Mouse (Mus musculus) regulatory T cell (primary cell): Measurements from ENCODE around the gene Mettl27.

Experiments used
- in situ Hi-C: fragments of 300-600 bp; cut with MboI, MseI; formaldehyde crosslinking; loops from one replicate; pipeline ENCODE4 v1.15.1; 2025; ENCODE audit warnings: high pct_unique_total_duplicates

Mettl27 gene

DNA sequence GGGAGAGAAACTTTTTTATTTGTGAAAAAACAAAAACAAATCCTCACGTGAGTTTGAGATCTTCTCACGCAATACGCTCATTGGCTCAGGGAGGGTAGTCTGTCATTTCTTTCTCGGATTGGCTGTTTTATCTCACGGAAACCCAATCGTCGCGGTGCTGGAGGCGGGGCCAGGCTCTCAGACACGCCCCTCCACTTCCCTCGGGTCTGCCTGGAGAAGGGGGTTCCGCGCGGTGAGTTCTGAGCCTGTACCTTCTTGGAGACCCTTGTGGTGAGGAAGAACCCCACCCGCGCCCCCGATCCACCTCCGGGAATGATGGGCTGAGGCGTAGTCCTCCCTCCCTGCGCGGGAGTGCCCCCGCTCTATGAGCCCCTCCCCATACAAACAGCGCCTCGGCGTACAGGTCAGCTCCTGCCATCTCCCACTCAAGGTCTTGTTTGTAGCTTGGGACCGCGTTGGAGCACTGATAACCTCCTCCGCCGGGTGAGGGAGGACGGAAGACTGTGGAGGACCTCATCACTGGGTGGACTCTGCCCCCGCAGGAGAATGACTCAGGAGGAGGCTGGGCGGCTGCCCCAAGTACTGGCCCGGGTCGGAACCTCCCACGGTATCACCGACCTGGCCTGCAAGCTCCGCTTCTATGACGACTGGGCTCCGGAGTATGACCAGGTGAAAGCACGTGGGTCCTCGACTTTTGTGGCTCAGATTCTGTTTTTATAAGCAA, at the start of gene Mettl27:
Mettl27 (plus strand) TSS at position 190 of the 724 bp plus-strand sequence.
- in situ Hi-C loops = loop anchor here (5.0 kb wide), 1 partner anchor 35 kb away; no protein-coding TSS in a partner anchor

DNA sequence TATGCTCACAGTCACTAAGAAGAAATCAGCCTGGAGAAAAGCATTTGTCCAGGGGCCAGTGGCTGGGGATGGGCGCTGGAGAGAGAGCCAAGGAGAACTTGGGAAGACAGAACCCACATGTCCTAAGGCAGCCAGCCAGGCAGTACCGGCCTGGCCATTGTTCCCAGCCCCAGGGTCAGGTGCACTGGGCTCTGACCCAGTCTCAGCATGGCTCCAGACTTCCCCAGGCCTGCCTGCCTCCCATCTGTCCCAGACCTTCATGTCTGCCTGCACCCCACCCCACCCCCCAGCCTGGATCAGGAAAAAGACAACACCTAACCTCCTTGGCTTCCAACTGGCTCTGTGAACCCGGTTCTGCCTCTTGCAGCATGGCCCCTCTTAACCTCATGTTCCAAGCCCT, 49.1 kb upstream of the Mettl27 start:
- in situ Hi-C loops = no loop called here

DNA sequence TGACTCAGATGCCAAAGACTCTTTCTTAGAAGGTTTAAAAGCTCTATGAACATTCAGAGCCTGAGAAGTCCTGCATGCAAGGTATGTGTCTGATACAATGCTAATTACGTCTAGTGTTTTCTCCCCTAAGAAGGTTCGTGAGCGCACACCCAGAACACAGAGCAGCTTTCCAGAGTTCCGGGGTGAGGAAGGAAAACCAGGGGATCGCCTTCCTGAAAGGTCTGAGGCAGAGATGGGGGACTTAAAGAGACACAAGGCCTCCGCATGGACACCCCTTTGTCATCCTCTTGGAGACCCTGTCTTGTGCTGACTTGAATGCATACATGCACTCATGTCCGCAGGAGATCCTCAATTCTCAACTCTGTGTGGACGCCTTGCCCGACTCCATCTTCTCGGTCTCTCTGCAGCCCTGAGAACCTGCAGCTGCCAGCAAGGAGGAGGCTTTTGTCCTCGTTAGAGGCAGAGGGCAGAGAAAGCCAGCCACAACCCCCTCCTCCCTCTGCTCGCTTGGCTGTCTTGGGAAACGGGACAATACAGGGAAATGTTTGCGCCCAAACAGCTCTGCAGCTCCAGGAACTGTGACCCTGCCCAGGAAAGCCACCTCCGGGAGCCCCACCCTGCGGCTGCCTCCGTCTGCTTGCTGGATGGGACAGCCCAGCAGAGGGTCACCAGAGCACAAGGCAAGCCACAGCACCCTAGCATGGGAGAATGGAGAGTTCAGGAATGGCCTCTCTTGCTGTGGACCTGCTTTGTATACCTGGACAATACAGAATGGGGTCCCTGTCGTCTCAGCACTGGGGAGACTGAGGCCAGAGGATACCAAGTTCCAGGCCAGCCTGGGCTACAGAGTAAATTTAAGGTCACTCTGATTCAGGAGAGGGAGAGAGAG, 44.5 kb upstream of the Mettl27 start:
- in situ Hi-C loops = no loop called here

GRCm38 (mm10) chr5:134888505-134888904, 43.7 kb upstream of the Mettl27 start:
- in situ Hi-C loops = no loop called here

DNA sequence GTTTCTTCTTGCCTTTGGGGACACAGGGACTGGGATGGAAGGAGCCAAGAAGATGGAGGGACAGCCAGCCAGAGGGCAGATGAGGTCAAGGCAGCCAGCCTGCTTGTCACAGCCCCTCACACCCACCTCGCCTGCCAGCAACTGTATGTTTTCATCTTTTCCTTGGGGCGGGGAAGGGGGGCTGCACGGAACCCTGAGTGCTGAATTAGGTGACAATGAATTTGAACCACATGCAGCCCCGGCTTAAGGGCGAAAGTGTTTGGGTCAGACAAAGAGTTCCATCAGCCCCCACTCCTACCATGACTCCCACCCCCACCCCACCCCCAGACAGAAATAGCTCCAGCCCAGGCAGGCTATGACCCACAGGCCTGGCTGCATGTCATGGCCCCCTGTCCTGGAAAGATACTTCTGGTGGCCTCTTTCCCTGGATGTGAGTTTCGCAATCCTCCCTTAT, 41.5 kb upstream of the Mettl27 start:
- in situ Hi-C loops = no loop called here

DNA sequence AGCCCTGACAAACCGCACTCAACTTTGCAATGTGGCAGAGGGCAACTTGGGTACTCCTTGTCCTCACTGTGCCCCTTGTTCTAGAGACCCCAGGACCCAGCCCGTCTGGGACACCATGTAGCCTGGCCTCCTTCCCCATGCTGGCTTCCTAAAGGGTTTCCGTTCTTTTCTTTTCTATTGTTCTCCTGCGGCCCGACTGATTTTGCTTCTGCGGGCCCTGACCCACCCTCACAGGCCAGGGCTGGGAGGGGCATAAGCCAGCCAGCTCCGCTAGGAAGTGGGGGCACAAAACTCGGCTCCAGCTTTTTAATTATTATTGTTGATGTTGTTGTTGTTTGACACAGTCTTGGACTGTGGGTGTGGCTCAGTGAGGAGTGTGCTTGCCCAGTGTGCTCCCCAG, 40.6 kb upstream of the Mettl27 start:
- in situ Hi-C loops = no loop called here

GRCm38 (mm10) chr5:134892717-134893116, 39.5 kb upstream of the Mettl27 start:
- in situ Hi-C loops = no loop called here

- in situ Hi-C loops = no loop called here
Measured at GRCm38 (mm10) chr5:134895291-134895690, 36.9 kb upstream of the Mettl27 start.

DNA sequence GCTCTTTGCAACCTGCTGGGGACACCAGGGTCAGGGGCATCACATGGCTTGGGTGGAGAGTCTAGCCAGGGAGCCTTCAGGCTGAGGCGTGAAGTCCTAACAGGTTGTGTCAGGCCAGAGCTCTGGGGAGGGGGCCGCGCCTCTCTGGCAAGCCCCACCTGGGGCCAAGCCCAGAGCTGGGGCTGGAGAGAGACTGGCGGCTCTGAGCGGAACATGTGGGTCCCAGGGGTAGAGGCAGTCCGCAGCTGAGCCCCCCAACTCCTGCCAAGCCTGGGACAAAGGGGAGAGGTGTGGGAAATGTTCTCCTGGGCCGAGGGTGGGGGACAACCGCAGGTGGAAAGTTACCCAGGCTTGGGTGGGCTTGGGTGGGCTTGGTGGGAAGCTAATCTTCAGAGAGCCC, 35.2 kb upstream of the Mettl27 start:
- in situ Hi-C loops = no loop called here

DNA sequence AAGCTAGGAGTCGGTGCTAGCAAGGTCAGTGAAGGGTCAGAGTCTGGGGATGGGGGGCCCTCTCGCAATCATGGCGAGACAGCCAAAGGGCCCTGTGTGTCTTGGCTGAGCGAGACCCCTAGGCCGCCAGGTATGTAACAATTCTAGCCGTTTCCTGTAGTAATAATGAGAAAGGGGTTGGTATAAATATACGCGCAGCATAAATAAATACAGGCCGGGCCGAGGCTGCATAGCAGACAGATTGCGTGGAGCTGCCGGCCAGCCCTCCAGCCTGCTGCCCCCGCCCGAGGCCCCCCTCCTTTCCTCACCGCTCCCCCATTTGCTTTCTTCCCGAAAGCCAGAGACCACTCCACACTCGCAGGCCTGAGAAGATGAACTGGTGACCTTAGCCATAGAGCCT, 34.6 kb upstream of the Mettl27 start:
- in situ Hi-C loops = no loop called here

GRCm38 (mm10) chr5:134901012-134901643, 31.0 kb upstream of the Mettl27 start:
- in situ Hi-C loops = no loop called here

DNA sequence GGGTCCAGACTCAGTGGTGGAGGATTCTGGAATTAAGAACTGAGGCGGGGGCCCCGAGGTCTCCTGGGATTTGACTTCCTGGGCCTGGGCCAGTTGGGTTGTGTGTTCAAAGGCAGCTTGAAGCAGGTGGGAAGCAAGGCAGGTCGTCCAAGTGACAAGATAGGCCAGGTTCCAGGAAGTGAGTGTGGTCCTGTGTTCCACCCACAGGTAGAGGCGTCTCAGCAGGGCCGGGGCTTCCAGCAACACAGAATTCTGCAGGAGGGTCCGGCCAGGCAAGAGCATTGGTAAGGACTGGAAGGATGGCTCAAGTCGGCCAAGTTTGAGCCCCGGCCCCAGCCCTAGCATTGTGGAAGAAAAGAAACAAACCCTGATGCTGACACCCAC, 30.5 kb upstream of the Mettl27 start:
- in situ Hi-C loops = no loop called here

DNA sequence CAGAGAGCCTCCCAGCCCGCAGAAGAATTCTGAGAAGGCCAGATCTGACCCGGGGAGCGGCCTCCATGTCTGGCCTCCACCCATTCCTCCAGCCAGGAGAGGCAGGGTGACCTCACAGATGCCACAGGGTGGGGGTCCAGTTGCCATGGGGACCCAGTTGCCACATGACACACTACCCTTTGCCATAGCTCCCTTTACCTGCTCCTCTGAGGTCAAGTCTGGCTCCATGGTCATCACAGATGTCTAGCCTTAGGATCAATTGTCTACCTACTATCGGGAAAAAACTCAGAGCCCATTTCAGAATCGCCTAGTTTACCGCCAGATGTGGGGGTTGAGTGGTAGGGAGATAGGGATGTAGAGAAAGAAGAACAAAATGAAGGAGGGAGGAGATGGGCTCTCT, 25.5 kb upstream of the Mettl27 start, which contains the start of gene Tmem270:
Tmem270 (minus strand) TSS at position 101 of the 400 bp plus-strand sequence.
- in situ Hi-C loops = no loop called here

GRCm38 (mm10) chr5:134907135-134907534, 25.0 kb upstream of the Mettl27 start:
- in situ Hi-C loops = no loop called here

- in situ Hi-C loops = loop anchor here (10.0 kb wide), 1 partner anchor 53 kb away; no protein-coding TSS in a partner anchor
Measured at GRCm38 (mm10) chr5:134911901-134912300, 20.3 kb upstream of the Mettl27 start.

DNA sequence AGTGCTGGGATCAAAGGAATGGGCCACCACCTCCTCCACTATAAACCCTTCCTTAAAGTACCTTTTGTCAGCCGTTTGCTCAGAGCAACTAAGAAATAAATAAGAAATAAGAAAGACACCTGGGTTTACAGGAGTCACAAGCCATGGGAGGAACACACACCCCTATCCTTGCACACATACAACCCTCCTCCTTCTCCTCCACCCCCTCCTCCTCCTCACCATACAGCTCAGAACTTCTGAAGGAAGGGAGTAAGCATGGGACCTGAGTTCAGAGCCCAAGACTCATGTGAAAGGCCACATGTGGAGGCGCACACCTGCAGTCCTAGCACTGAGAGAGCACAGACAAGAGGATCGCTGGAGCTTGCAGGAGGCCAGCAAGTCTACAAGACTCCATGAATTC, 18.8 kb upstream of the Mettl27 start:
- in situ Hi-C loops = loop anchor here (10.0 kb wide), 1 partner anchor 51 kb away; no protein-coding TSS in a partner anchor

- in situ Hi-C loops = loop anchor here (10.0 kb wide), 1 partner anchor 51 kb away; no protein-coding TSS in a partner anchor
Measured at GRCm38 (mm10) chr5:134913753-134914152, 18.4 kb upstream of the Mettl27 start.

GRCm38 (mm10) chr5:134914510-134914909, 17.7 kb upstream of the Mettl27 start:
- in situ Hi-C loops = loop anchor here (10.0 kb wide), 1 partner anchor 50 kb away; no protein-coding TSS in a partner anchor

DNA sequence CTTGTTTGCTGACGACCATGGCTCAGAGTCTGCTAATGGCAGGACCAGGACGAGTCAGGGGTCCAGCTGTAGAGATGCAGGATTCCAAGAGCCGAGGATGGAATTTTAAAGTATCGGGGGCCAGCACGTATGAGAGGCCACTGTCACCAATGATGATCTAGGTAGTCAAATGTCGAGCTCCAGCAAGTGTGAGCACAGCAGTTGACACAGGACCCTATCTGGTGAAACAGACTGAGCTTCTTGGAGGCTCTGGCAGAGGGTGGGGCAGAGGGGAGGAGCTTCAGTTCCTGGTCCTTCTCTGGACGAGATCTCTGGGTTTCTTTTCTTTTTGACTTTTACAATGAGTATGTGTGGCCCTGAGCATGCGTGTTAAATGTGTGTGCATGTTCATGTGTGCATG, 16.9 kb upstream of the Mettl27 start, which contains the start of gene Cldn13:
Cldn13 (minus strand) TSS at position 216 of the 400 bp plus-strand sequence.
- in situ Hi-C loops = loop anchor here (10.0 kb wide), 1 partner anchor 49 kb away; no protein-coding TSS in a partner anchor

DNA sequence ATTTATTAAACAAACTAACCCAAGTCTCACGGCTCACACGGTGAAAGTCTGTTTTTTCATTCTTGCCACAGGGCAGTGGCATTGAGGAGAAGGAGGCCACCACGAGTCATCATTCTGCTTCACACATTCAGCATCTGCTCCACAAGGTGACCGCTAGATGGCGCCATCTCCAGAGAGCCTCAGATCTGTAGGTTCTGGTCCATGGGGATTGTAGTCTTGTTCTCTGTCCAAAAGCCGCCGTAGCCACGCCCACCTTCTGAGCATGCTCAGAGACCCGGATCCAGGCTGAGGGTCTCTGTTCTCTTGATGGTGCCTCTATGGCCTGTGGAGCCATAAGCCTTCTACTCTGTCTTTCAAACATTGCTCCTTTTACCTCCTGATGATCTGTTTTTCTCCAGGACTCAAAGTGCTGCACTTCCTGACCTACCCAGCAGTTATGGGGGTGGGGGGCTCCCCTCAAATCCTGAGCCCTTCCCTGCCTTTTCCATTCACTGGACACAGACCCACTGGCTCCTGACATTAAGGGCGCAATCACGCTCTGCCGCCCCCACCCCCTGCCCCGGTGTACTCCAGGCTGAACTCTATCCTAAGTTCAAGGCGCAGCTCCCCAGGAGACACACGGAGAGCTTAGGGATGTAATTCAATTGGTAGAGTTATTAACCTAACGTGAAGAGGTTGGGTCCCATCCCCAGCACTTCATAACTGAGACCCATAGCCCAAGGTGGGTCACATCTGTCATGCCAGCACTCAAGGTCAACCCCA, 13.9 kb upstream of the Mettl27 start:
- in situ Hi-C loops = loop anchor here (10.0 kb wide), 1 partner anchor 47 kb away; no protein-coding TSS in a partner anchor

DNA sequence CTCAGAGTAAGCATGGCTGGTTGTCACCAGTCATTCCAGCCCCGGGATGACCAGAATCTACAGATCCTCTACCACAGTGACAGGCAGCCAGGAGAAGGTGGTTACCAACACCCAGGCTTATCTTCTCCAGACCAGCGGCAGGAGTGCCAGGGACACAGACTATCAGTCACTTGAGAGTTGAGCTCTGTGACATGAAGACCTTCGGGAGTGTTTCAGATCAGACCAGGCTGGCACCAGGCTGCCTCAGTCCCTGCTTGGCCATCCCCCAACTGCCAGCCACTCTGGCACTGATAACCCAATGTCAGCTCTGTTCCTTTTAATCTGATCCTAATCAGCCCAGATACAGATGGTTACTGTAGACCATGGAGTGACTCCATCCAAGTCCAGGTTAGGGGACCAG, 13.1 kb upstream of the Mettl27 start:
- in situ Hi-C loops = loop anchor here (10.0 kb wide), 1 partner anchor 46 kb away; no protein-coding TSS in a partner anchor
